Mouse (Mus musculus) hindbrain, embryonic 15.5 days (tissue): ENCODE results near the gene Dlx2. TPM values are rescaled to one million over a fixed set of nuclear protein-coding genes. Genes with fewer than 3 reads are reported as not detected.
A peak's percentile ranks its signal among the peaks of the same experiment; 100 is the strongest.

ENCODE experiments used
- ATAC-seq: fragments of 200-750 bp; cut with Nextera tagmentation; 2 replicates; pipeline ENCODE4 v1.8.0; 2017; ENCODE audit warnings: low read depth, moderate number of reproducible peaks, moderate TSS enrichment; ENCODE audit not compliant: low FRiP score
- H3K27ac ChIP-seq: fragments of 300-500 bp; sonication (generic); replicated peaks from 2 replicates; pipeline ENCODE4 v1.5.1; 2015; ENCODE audit warnings: mild to moderate bottlenecking, inconsistent platforms
- H3K27me3 ChIP-seq: fragments of 300-500 bp; sonication (generic); 2 replicates; pipeline ENCODE4 v1.6.1; 2015; ENCODE audit warnings: control low read depth, inconsistent platforms
- H3K36me3 ChIP-seq: fragments of 300-500 bp; sonication (generic); 2 replicates; pipeline ENCODE4 v1.6.1; 2015; ENCODE audit warnings: control low read depth, inconsistent platforms
- H3K4me1 ChIP-seq: fragments of 300-500 bp; sonication (generic); replicated peaks from 2 replicates; pipeline ENCODE4 v1.6.1; 2015; ENCODE audit warnings: control low read depth, inconsistent platforms
- H3K4me2 ChIP-seq: fragments of 300-500 bp; sonication (generic); 2 replicates; pipeline ENCODE4 v1.6.1; 2015; ENCODE audit warnings: moderate library complexity, mild to moderate bottlenecking, inconsistent platforms
- H3K4me3 ChIP-seq: fragments of 300-500 bp; sonication (generic); 2 replicates; pipeline ENCODE4 v1.5.1; 2015; ENCODE audit warnings: mild to moderate bottlenecking, inconsistent platforms
- H3K9ac ChIP-seq: fragments of 300-500 bp; sonication (generic); 2 replicates; pipeline ENCODE4 v1.6.1; 2015; ENCODE audit warnings: inconsistent platforms
- H3K9me3 ChIP-seq: fragments of 300-500 bp; sonication (generic); 2 replicates; pipeline ENCODE4 v1.6.1; 2016; ENCODE audit warnings: control low read depth, inconsistent platforms
- WGBS: fragments of 180-500 bp; shearing (Covaris S2); methylation state at CpG from one replicate; pipeline ENCODE4 v1.1.7; 2015; 5-methylcytosine and 5-hydroxymethylcytosine counted together
- polyA plus RNA-seq: library from polyadenylated mRNA; unstranded; fragments of >200 nt; fragmentation: Nextera tagmentation; extraction: Ambion mirVana; gene quantifications from 2 replicates; pipeline ENCODE4 v1.2.1, GENCODE M21; 2015

Gene Dlx2
- polyA plus RNA-seq, 1 experiment from 2014 or later, result 2.2 TPM

- WGBS, result 28% methylated on average over 13 of the region's 13 CpGs
- no peak overlapping the region for H3K27ac ChIP-seq
These were observed 21.8 kb downstream of the Dlx2 start for GRCm38 (mm10) chr2:71524763-71525162.

GRCm38 (mm10) chr2:71523431-71523830, 23.1 kb downstream of the Dlx2 start:
- Histone ChIP-seq H3K36me3 (no peaks in the 10 kb centered on the region), H3K4me1 (no peaks in the 10 kb centered on the region), H3K27ac (no peak overlapping the region), H3K27me3 (peaks cover 82% of the 10 kb centered on the region), H3K4me3 (no peak overlapping the region), H3K4me2 (no peak overlapping the region), H3K9me3 (no peaks in the 10 kb centered on the region), H3K9ac (no peak overlapping the region)
- WGBS, result 62% methylated on average over 4 of the region's 4 CpGs
- ATAC-seq, result no peak

More at GRCm38 (mm10) chr2:71524763-71525162, 21.8 kb downstream of the Dlx2 start:
- Histone ChIP-seq H3K4me2 (no peak overlapping the region), H3K4me3 (no peak overlapping the region), H3K27me3 (peaks cover 90% of the 10 kb centered on the region), H3K9me3 (no peaks in the 10 kb centered on the region), H3K36me3 (no peaks in the 10 kb centered on the region), H3K9ac (no peak overlapping the region), H3K4me1 (peaks cover 9% of the 10 kb centered on the region)
- no peak for ATAC-seq

DNA sequence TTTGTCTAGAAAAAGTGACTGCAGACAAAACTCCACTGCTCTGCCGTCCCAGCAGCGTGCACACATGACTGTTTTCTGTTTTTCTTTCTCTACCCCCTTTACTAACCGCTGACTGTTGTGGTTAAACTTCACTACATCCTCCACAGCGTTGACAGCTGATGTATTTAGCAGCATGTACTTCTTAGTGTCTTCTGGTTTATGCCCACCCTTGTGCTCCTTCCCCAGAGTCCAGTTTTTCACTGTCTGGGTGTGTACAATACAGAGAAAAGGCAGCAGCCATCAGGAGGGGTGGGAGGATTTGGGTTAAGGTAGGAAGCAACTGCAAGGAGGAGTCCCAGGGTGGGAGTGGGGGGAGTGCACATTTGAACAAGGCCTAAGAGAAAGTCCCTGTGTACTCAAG, 23.7 kb downstream of the Dlx2 start:
- Histone ChIP-seq H3K9me3 (no peaks in the 10 kb centered on the region), H3K9ac (no peak overlapping the region), H3K4me2 (no peak overlapping the region), H3K27ac (no peak overlapping the region), H3K4me1 (no peaks in the 10 kb centered on the region), H3K27me3 (peaks cover 83% of the 10 kb centered on the region), H3K4me3 (no peak overlapping the region), H3K36me3 (no peaks in the 10 kb centered on the region)
- no peak for ATAC-seq
- WGBS, result 70% methylated on average over 4 of the region's 4 CpGs

DNA sequence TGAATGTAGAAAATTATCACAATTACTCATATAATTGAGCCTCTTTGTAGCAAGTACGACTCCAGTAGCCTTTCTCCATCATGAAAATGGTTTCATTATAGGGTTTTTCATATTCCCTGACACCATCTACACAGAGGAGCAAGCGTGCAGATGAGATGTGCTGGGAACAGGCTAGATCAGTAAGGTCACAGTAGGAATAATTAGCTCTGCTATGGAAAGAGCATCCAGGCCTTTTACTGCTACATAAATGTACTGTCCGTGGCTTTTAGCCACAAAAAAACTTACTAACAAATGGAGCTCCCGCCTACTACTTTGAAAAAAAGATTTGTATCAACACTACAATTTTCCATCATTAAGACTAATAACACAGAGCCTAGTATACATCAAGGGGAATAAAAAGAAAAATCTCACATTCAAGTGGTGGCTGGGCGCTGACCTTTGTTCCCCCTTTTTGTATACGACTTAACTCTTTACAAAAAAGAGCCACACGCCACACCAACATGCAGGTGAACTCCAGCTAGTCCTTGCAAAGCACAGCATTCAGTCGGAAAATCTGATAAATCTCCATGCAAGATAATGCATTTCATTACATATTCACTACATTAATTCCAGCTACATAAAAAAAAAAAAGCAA, 29.0 kb downstream of the Dlx2 start:
- no peak overlapping the region for H3K4me3 ChIP-seq
- no peak overlapping the region for H3K4me2 ChIP-seq
- H3K4me1 ChIP-seq, result no peaks in the 10 kb centered on the region
- ATAC-seq, result no peak
- H3K9me3 ChIP-seq, result no peaks in the 10 kb centered on the region
- peaks cover 41% of the 10 kb centered on the region for H3K27me3 ChIP-seq
- no peak overlapping the region for H3K9ac ChIP-seq
- 36% methylated on average over 8 of the region's 8 CpGs for WGBS
- H3K36me3 ChIP-seq, result no peaks in the 10 kb centered on the region
- no peak overlapping the region for H3K27ac ChIP-seq

GRCm38 (mm10) chr2:71516995-71517394, 29.6 kb downstream of the Dlx2 start:
- H3K36me3 ChIP-seq, result no peaks in the 10 kb centered on the region
- H3K27me3 ChIP-seq, result peaks cover 35% of the 10 kb centered on the region
- no peak overlapping the region for H3K27ac ChIP-seq
- H3K4me2 ChIP-seq, result no peak overlapping the region
- H3K4me3 ChIP-seq, result no peak overlapping the region
- H3K9ac ChIP-seq, result no peak overlapping the region
- no peaks in the 10 kb centered on the region for H3K9me3 ChIP-seq
- 17% methylated on average over 4 of the region's 4 CpGs for WGBS
- no peak for ATAC-seq
- no peaks in the 10 kb centered on the region for H3K4me1 ChIP-seq

DNA sequence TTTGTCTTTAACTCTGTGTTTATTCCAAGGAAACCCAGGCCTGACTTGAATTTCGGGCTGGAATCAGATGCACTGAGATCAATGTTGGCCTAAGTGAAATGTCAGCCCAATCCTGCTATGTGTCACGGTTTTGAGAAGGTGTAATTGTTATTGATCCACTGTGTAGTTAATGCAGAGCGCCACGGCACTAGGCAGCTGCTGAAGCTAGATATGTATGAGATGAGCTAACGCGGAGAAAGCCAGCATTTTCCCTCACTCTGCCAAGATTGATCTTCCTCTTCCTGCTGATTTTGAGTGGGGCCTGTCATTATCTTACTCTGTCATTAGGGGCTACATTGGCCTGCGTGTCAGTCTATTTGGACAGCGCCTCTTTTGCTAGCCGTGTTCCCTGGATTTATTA, 34.2 kb downstream of the Dlx2 start:
- no peaks in the 10 kb centered on the region for H3K36me3 ChIP-seq
- ATAC-seq, result no peak
- H3K4me3 ChIP-seq, result no peak overlapping the region
- H3K27me3 ChIP-seq, result peaks cover 6% of the 10 kb centered on the region
- 65% methylated on average over 9 of the region's 9 CpGs for WGBS
- H3K4me2 ChIP-seq, result no peak overlapping the region
- no peak overlapping the region for H3K27ac ChIP-seq
- H3K9ac ChIP-seq, result no peak overlapping the region
- H3K4me1 ChIP-seq, result no peaks in the 10 kb centered on the region
- no peaks in the 10 kb centered on the region for H3K9me3 ChIP-seq

DNA sequence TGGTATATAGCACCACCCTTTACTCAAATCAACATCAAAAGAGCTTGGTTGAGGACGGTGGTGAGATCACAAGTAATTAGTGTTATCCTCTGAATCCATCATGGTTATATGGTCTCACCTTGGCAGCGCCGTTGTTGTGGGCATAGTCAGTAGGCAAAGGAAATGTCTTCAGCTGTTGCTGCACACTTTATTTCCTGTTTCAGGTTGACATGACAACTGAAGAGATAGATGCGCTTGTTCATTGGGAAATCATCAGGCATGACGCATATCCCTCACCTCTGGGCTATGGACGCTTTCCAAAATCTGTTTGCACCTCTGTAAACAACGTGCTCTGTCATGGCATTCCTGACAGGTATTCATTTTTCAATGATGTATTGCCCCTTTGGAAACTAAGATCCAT, 35.3 kb downstream of the Dlx2 start:
- peaks cover 6% of the 10 kb centered on the region for H3K27me3 ChIP-seq
- no peak overlapping the region for H3K9ac ChIP-seq
- 87% methylated on average over 7 of the region's 7 CpGs for WGBS
- H3K9me3 ChIP-seq, result no peaks in the 10 kb centered on the region
- H3K36me3 ChIP-seq, result no peaks in the 10 kb centered on the region
- no peak overlapping the region for H3K27ac ChIP-seq
- no peaks in the 10 kb centered on the region for H3K4me1 ChIP-seq
- no peak overlapping the region for H3K4me2 ChIP-seq
- no peak for ATAC-seq
- H3K4me3 ChIP-seq, result no peak overlapping the region

- Histone ChIP-seq H3K4me3 (no peak overlapping the region), H3K27me3 (no peaks in the 10 kb centered on the region), H3K36me3 (no peaks in the 10 kb centered on the region), H3K9me3 (no peaks in the 10 kb centered on the region), H3K4me2 (no peak overlapping the region), H3K4me1 (no peaks in the 10 kb centered on the region), H3K9ac (no peak overlapping the region), H3K27ac (no peak overlapping the region)
- ATAC-seq, result no peak
- WGBS, result 79% methylated on average over 9 of the region's 9 CpGs
These were observed 41.7 kb downstream of the Dlx2 start for GRCm38 (mm10) chr2:71504852-71505251.

- Histone ChIP-seq H3K4me2 (no peak overlapping the region), H3K9ac (no peak overlapping the region)
- WGBS, result 66% methylated on average over 16 of the region's 16 CpGs
These were observed 47.0 kb downstream of the Dlx2 start for GRCm38 (mm10) chr2:71499276-71500230.

DNA sequence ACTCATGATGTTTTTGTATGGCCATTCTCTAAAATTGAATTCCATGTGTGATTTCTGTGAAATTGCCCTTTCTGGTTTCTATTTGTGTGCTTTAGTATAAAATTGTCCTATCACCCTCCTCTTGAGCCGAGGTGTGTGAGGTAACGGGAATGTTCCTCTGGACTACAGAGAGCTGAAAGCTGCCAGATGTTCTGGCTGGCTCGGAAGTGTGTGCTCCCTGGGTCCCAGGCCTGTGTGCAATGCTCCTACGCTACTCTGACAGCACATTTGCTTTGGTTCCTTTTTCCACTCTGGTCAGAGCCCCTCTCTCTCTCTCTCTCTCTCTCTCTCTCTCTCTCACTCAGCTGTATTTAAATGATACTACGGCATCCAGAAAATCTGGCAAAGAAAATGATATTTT, 49.4 kb downstream of the Dlx2 start:
- Histone ChIP-seq H3K4me1 (peaks cover 9% of the 10 kb centered on the region), H3K9ac (no peak overlapping the region), H3K36me3 (no peaks in the 10 kb centered on the region), H3K27me3 (no peaks in the 10 kb centered on the region), H3K4me3 (no peak overlapping the region), H3K9me3 (no peaks in the 10 kb centered on the region), H3K4me2 (no peak overlapping the region), H3K27ac (no peak overlapping the region)
- 57% methylated on average over 5 of the region's 5 CpGs for WGBS
- ATAC-seq, result no peak

More at GRCm38 (mm10) chr2:71499276-71500230, 47.0 kb downstream of the Dlx2 start:
- ATAC-seq, result no peak
- H3K27me3 ChIP-seq, result no peaks in the 10 kb centered on the region
- peaks cover 6% of the 10 kb centered on the region for H3K4me1 ChIP-seq
- H3K36me3 ChIP-seq, result no peaks in the 10 kb centered on the region
- H3K9me3 ChIP-seq, result no peaks in the 10 kb centered on the region
- H3K4me3 ChIP-seq, result no peak overlapping the region
- H3K27ac ChIP-seq, result no peak overlapping the region

DNA sequence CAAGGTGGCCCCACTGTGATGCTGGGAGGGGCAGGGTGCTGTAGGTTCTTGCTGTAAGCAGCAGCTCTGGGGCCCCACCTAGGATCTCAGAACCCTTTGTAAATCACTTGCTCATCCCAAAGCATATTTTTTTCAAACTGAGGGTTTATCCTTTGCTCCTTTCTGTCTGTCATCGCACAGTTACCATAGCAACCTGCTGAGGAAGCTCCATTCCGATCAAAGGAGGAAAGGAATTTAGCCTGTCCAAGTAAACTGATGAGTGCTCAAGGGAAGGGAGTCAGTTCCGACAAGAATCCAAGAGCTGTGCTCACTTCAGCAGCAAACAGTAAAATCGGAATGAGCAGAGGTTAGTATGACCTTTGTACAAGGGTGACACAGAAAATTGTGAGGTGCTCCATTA, 51.6 kb downstream of the Dlx2 start:
- 9% methylated on average over 4 of the region's 4 CpGs for WGBS
- no peak for ATAC-seq
- H3K9ac ChIP-seq, result no peak overlapping the region
- no peak overlapping the region for H3K4me3 ChIP-seq
- H3K4me1 ChIP-seq, result peaks cover 9% of the 10 kb centered on the region
- no peaks in the 10 kb centered on the region for H3K27me3 ChIP-seq
- H3K9me3 ChIP-seq, result no peaks in the 10 kb centered on the region
- no peaks in the 10 kb centered on the region for H3K36me3 ChIP-seq
- 0 out of 2 replicates have a peak overlapping the region, but pooled peaks have one; percentile 9 for H3K4me2 ChIP-seq
- no peak overlapping the region for H3K27ac ChIP-seq

DNA sequence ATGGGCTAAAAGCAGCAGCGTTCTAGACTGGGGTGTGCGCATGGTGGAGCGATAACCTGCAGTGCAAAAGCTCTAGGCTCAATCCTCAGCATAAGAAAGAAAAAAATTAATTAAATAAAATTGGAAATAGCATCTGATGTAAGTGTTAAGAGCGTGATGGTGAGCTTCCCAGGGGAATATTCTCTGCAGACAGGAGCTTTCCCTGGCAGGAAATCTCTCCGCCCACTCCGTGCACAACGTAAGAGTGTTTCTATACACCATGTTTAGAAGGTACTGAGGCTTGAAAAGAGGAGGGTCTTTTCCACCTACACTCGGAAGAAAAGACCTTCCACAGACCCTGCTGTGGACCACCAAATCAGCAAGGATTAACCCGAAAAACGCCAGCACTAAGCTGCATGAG, 52.1 kb downstream of the Dlx2 start:
- no peak overlapping the region for H3K27ac ChIP-seq

More for the DNA sequence above, 52.1 kb downstream of the Dlx2 start:
- Histone ChIP-seq H3K36me3 (no peaks in the 10 kb centered on the region), H3K4me3 (no peak overlapping the region), H3K4me2 (0 out of 2 replicates have a peak overlapping the region, but pooled peaks have one; percentile 9), H3K9ac (no peak overlapping the region), H3K4me1 (peaks cover 9% of the 10 kb centered on the region), H3K9me3 (no peaks in the 10 kb centered on the region), H3K27me3 (no peaks in the 10 kb centered on the region)
- no peak for ATAC-seq
- WGBS, result 51% methylated on average over 10 of the region's 10 CpGs
